Mouse (Mus musculus) megakaryocyte-erythroid progenitor cell, adult 5-6 weeks (primary cell): ENCODE measurements around the gene Dnajb12. TPM values are rescaled to one million over a fixed set of nuclear protein-coding genes. Genes with fewer than 3 reads are reported as not detected.
"Not testable (repeated sequence)": the region's sequence is repeated elsewhere in the genome, so short reads cannot be mapped to it uniquely, and the experiment has no call there.

Experiments used
- ATAC-seq: replicated peaks from 2 replicates; pipeline ENCODE4 v1.8.0; 2016; ENCODE audit warnings: mild to moderate bottlenecking, inconsistent platforms; ENCODE audit not compliant: severe bottlenecking, poor library complexity, low FRiP score, low TSS enrichment
- total RNA-seq, 2 experiments: library from RNA; stranded (forward) in 1 of 2; stranded (reverse) in 1 of 2; fragments of 200-1000, 215-1000 nt in 1 of 2; fragments of >200 nt in 1 of 2; fragmentation: Nextera tagmentation in 1 of 2; gene quantifications; 2 replicates each; pipeline ENCODE4 v1.2.3; 2014 to 2017

The Dnajb12 gene
- total RNA-seq, 2 experiments from 2014 or later, result 15.1 to 35.8 TPM

GRCm38 (mm10) chr10:59864884-59865726, 14.3 kb upstream of the Dnajb12 start:
- peak; percentile 90 for ATAC-seq

GRCm38 (mm10) chr10:59868266-59868665, 11.1 kb upstream of the Dnajb12 start:
- no peak for ATAC-seq

GRCm38 (mm10) chr10:59870038-59870437, 9.3 kb upstream of the Dnajb12 start:
- ATAC-seq, result no peak

- not testable (repeated sequence) for ATAC-seq
Observed at GRCm38 (mm10) chr10:59872651-59873050, 6.7 kb upstream of the Dnajb12 start.

- 0 out of 2 replicates have a peak, but pooled peaks have one; percentile 21 for ATAC-seq
Observed at GRCm38 (mm10) chr10:59873206-59873605, 6.2 kb upstream of the Dnajb12 start.

GRCm38 (mm10) chr10:59873613-59874012, 5.7 kb upstream of the Dnajb12 start:
- peak; percentile 85 for ATAC-seq

- ATAC-seq, result peak; percentile 36
Observed at GRCm38 (mm10) chr10:59875396-59875795, 4.0 kb upstream of the Dnajb12 start.

- ATAC-seq, result not testable (repeated sequence)
Observed at GRCm38 (mm10) chr10:59876698-59877097, 2.7 kb upstream of the Dnajb12 start.

- ATAC-seq, result no peak
Observed at GRCm38 (mm10) chr10:59877421-59878117, 1.8 kb upstream of the Dnajb12 start.

GRCm38 (mm10) chr10:59878823-59879222, 533 bp upstream of the Dnajb12 start:
- ATAC-seq, result peak; percentile 17

- ATAC-seq, result no peak
Observed at GRCm38 (mm10) chr10:59880029-59880386, 652 bp downstream of the Dnajb12 start.

GRCm38 (mm10) chr10:59880837-59881236, 1.5 kb downstream of the Dnajb12 start:
- no peak for ATAC-seq

GRCm38 (mm10) chr10:59884327-59885173, 5.2 kb downstream of the Dnajb12 start:
- ATAC-seq, result no peak

- peak; percentile 52 for ATAC-seq
Observed at GRCm38 (mm10) chr10:59885174-59886080, 6.1 kb downstream of the Dnajb12 start.

- ATAC-seq, result no peak
Observed at GRCm38 (mm10) chr10:59886081-59886466, 6.7 kb downstream of the Dnajb12 start.

- ATAC-seq, result no peak
Observed at GRCm38 (mm10) chr10:59887432-59887831, 8.1 kb downstream of the Dnajb12 start.

- ATAC-seq, result no peak
Observed at GRCm38 (mm10) chr10:59889339-59889738, 10.0 kb downstream of the Dnajb12 start.

- ATAC-seq, result no peak
Observed at GRCm38 (mm10) chr10:59889953-59890751, 10.8 kb downstream of the Dnajb12 start.
